Mouse (Mus musculus): Measurements from ENCODE around the gene Tor2a.

GRCm38 (mm10) chr2:32740916-32741272 lies 16.1 kb upstream of the Tor2a start, which contains the start of gene 6330409D20Rik:
- TF ChIP-seq CTCF (IDR thresholded peaks at IDR 0.05; ENCODE audit: borderline replicate concordance, insufficient read depth, low read length) (no peak), POLR2A (IDR thresholded peaks at IDR 0.05; ENCODE audit: low read depth, low read length) (no peak)

Measured in embryonic fibroblast, embryonic 13.5 days (primary cell).